In the genomic region with DNA sequence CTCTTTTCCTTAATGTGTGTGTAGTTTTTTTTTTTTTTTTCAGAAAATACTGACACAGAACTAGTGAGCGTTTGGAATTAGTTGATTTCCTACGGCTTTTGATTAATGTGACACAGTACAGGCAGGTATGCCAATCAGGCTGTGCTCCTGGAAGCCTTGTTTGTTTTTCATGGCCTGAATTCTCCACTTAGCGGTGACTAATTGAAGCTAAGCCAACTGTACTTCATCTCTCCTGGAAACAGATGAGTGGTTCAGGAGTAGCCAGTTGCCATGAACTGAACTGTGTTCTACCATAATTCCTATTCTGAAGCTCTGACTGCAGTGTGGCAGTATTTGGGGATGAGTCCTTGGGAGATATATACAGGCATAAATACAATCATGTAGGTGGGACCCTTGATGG, we compare ENCODE assay signal across 30 mouse cellular contexts. TPM values are rescaled to one million over a fixed set of nuclear protein-coding genes. Genes with fewer than 3 reads are reported as not detected.
DNase-seq lines count a peak whose midpoint lies in the region; ATAC-seq and TF ChIP-seq lines count a peak whose summit lies in the region.
"Had no signal": no experiment of that assay in that cellular context is flagged by ENCODE, and none has a peak within 500 bp of the region (broad histone marks: within the 10 kb centered on the region; RNA-seq: fewer than 3 reads in every experiment).

No protein-coding gene starts in this region.

- H3K9me3 ChIP-seq in intestine, embryonic 15.5 days, result no peaks in the 10 kb centered on the region
- H3K9me3 ChIP-seq: embryonic facial prominence, embryonic 12.5 days; forebrain, embryonic 10.5 days; heart, embryonic 10.5 days; limb, embryonic 13.5 days; liver, embryonic 12.5 days; midbrain, embryonic 13.5 days; neural tube, embryonic 13.5 days had no signal

- H3K4me3 ChIP-seq in lung, adult 2 months (replicated peaks; ENCODE audit: extremely low read depth, low read depth, low read length), result no peak overlapping the region
- no peak overlapping the region for H3K4me3 ChIP-seq in intestine, embryonic 15.5 days (replicated peaks)
- H3K4me3 ChIP-seq: embryonic facial prominence, embryonic 12.5 days; forebrain, embryonic 10.5 days; heart, embryonic 10.5 days; left cerebral cortex, adult 2 months; limb, embryonic 13.5 days; liver, embryonic 12.5 days; midbrain, embryonic 13.5 days; neural tube, embryonic 13.5 days had no signal

- H3K4me2 ChIP-seq in intestine, embryonic 15.5 days (replicated peaks), result no peak overlapping the region
- H3K4me2 ChIP-seq: embryonic facial prominence, embryonic 12.5 days; limb, embryonic 13.5 days; liver, embryonic 12.5 days; lung, embryonic 14.5 days; midbrain, embryonic 13.5 days; neural tube, embryonic 13.5 days had no signal

- peak; percentile 15 to 18 for DNase-seq in heart, adult 18-20 months
- no peak for DNase-seq in heart, postnatal 4 days
- DNase-seq in lung, adult 18-20 months, result peak; percentile 32 to 71
- DNase-seq in lung, adult 2 months, result no peak
- DNase-seq in fibroblast of lung, adult 2 months (ENCODE audit: low read depth), result peak; percentile 40
- peak; percentile 72 for DNase-seq in lung, postnatal 25 days (ENCODE audit: low spot score)
- DNase-seq in layer of hippocampus, adult 11-12 months (ENCODE audit: low spot score), result no peak
- DNase-seq: adrenal gland, adult 2 months; adrenal gland, postnatal 36 days; cerebellum, postnatal 36 days; embryo, embryonic 11 days; forebrain, postnatal 0 days; kidney, postnatal 14 days; lung, embryonic 14.5 days; retina, postnatal 1 day; right cerebral cortex, postnatal 14 days; thymus, postnatal 4 days had no signal

- no peak for TF ChIP-seq POLR2A in lung, adult 2 months (IDR thresholded peaks at IDR 0.05; ENCODE audit: borderline replicate concordance, extremely low read depth, low read depth, low read length)

- no peak; the same call in 1 of the 2 replicates for ATAC-seq in intestine, embryonic 15.5 days
- ATAC-seq: activated CD4-positive, CD25-positive, alpha-beta regulatory T cell, adult 4 months; CD4-positive, CD25-positive, alpha-beta regulatory T cell, adult 4 months; forebrain, postnatal 0 days; hindbrain, postnatal 0 days; intestine, embryonic 16.5 days; liver, embryonic 12.5 days; midbrain, embryonic 13.5 days had no signal

- no peak overlapping the region for H3K27ac ChIP-seq in intestine, embryonic 15.5 days
- H3K27ac ChIP-seq: embryonic facial prominence, embryonic 12.5 days; forebrain, embryonic 10.5 days; heart, embryonic 10.5 days; hindbrain, postnatal 0 days; left cerebral cortex, adult 2 months; limb, embryonic 13.5 days; liver, embryonic 12.5 days; midbrain, embryonic 13.5 days; neural tube, embryonic 13.5 days had no signal

- no peaks in the 10 kb centered on the region for H3K27me3 ChIP-seq in intestine, embryonic 15.5 days (replicated peaks)
- H3K27me3 ChIP-seq: embryonic facial prominence, embryonic 12.5 days; limb, embryonic 13.5 days; liver, embryonic 12.5 days; midbrain, embryonic 13.5 days; neural tube, embryonic 13.5 days had no signal

- H3K9ac ChIP-seq in intestine, embryonic 15.5 days, result no peak overlapping the region
- H3K9ac ChIP-seq: embryonic facial prominence, embryonic 12.5 days; forebrain, postnatal 0 days; limb, embryonic 13.5 days; liver, embryonic 12.5 days; lung, embryonic 14.5 days; midbrain, embryonic 13.5 days; neural tube, embryonic 13.5 days had no signal

- H3K4me1 ChIP-seq in lung, adult 2 months (ENCODE audit: control insufficient read depth, insufficient read depth, low read length), result no peaks in the 10 kb centered on the region; the same call in 1 of the 2 replicates
- H3K4me1 ChIP-seq in intestine, embryonic 15.5 days (replicated peaks), result peaks cover 8% of the 10 kb centered on the region; the same call in 1 of the 2 replicates
- H3K4me1 ChIP-seq: embryonic facial prominence, embryonic 12.5 days; liver, embryonic 12.5 days had no signal

- 49% methylated on average over 3 of the region's 3 CpGs for WGBS in lung, adult 2 months
- 88% methylated on average over 3 of the region's 3 CpGs for WGBS in intestine, embryonic 15.5 days

- H3K36me3 ChIP-seq in intestine, embryonic 15.5 days, result no peaks in the 10 kb centered on the region
- H3K36me3 ChIP-seq: embryonic facial prominence, embryonic 12.5 days; forebrain, embryonic 10.5 days; heart, embryonic 10.5 days; limb, embryonic 13.5 days; liver, embryonic 12.5 days; midbrain, embryonic 13.5 days; neural tube, embryonic 13.5 days had no signal

- TF ChIP-seq CTCF in lung, adult 2 months (IDR thresholded peaks at IDR 0.05; ENCODE audit: insufficient read depth, low read length), result no peak

RNA-seq across cellular contexts. Expression of gene Reep1, which starts 20.9 kb away (rescaled TPM):
- total RNA-seq in heart, adult 18-20 months (2021), result 10 to 100 TPM; 19.0 to 20.2 TPM
- 10 to 100 TPM; 22.4 to 22.9 TPM for total RNA-seq in heart, postnatal 4 days (2021)
- polyA plus RNA-seq in lung, adult 2 months (2012; rRNA removed), result 5.3 and 6.7 TPM in 2 replicates
- polyA plus RNA-seq in intestine, embryonic 15.5 days (2015; fragmentation: Nextera tagmentation; extraction: Ambion mirVana), result 16.1 and 16.6 TPM in 2 replicates

Comparison
In these comparisons a context has a peak if more than half of its experiments do, and no peak if none do; other contexts are left out.
1. DNase-seq: peak in heart, adult 18-20 months (2 of 2), lung, adult 18-20 months (2 of 2), fibroblast of lung, adult 2 months (single experiment) and lung, postnatal 25 days (single experiment); none in heart, postnatal 4 days (single experiment), lung, adult 2 months (single experiment) and layer of hippocampus, adult 11-12 months (single experiment).